Mouse (Mus musculus) cerebral cortex, adult 2 months (tissue): Measurements from ENCODE around the gene Olfr95.

Experiments
- WGBS: fragments of 180-500 bp; shearing (Covaris S2); methylation state at CpG from one replicate; pipeline ENCODE4 v1.1.7; 2018; 5-methylcytosine and 5-hydroxymethylcytosine counted together

Olfr95 gene

GRCm38 (mm10) chr17:37213018-37213417 is at the start of gene Olfr95:
TSS of gene Olfr95 (minus strand) at chr17:37213118.
- 81% methylated on average over 3 of the region's 3 CpGs for WGBS

- WGBS = 33% methylated on average over 1 of the region's 1 CpGs
Measured at GRCm38 (mm10) chr17:37250544-37250943, 37.6 kb upstream of the Olfr95 start.

DNA sequence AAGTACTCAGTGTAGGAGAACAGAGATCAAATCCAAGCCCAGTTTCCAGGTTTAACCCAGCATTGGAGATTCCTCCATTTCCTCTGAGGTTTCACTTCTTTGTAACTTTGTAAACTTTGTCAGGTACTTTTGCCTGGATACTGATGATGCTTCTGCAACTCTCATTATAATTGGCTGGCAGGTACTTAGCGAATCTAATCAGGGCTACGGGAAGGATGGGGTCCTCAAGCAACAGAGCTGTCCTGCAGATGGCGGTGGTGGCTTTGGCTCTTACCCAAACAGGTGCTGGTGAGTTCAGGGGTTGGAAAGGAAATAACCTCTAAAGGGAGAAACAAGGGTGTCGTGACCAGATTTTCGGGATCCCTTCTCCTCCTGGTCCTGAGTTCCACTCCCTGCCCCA is 33.8 kb upstream of the Olfr95 start:
- 25% methylated on average over 5 of the region's 5 CpGs for WGBS

DNA sequence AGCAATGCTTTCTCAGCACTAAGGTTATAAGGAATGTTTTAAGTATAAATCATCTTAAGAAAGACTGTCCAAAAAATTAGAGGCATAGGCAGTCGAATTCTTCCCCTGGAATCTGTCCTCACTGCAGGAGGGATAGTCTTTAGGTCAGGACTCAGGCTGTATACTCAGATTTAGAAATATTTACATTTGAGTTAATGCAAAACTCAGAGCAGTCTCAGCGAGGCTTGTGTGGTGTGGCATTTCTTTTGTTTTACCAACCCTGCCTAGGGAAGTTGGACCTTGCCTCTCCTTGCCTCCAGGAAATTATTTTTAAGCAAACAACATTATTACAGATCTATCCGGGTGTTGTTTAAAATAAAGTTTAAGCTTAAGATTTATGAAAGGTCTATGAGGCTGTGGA is 29.3 kb upstream of the Olfr95 start:
- WGBS = 72% methylated on average over 3 of the region's 3 CpGs

DNA sequence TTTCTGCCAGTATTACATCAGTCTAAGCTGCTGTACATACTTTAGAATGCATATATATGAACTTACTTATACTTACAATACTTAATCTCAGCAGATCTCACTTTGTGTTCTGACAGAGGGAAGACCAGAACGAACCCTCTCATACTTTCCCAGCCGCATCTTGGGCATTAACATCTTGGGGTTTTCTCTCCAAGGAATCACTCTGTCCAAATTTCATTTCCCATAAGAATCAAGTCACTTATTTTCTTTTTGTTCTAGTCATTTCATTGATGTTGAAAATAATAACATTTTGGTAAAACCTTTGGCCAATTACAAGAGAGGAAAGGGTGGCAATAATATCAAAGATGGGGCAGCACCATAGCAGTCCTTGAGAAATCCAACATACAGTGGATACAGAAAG is 24.3 kb upstream of the Olfr95 start, which contains the start of gene Olfr97:
Olfr97 (minus strand) TSS at position 101 of the 400 bp plus-strand sequence.
- 93% methylated on average over 2 of the region's 2 CpGs for WGBS

GRCm38 (mm10) chr17:37221879-37222278 is 9.0 kb upstream of the Olfr95 start:
- 28% methylated on average over 1 of the region's 1 CpGs for WGBS

DNA sequence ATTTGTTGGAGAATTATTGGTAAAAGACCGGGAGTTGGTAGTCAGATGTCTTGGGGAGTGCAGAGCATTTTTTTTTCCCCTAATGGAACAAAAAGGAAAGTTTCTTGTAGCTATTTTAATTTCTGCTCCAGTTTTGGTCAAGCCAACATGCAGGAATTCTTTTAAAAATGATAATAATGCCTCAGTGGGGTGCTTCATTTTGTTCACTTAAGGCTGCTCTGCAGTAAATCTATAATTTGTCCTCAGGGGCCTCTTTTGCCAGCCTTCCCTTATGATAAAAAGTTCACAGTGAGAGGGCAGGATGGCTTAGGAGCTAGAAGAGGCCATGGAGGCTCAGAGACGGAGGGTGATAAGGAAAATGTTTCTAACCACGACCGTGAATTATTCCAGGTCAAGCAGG is 6.9 kb upstream of the Olfr95 start, which contains the start of gene Olfr96:
Olfr96 (plus strand) TSS at position 301 of the 400 bp plus-strand sequence.
- 63% methylated on average over 4 of the region's 4 CpGs for WGBS

- 76% methylated on average over 3 of the region's 3 CpGs for WGBS
Measured at GRCm38 (mm10) chr17:37218486-37218885, 5.6 kb upstream of the Olfr95 start.

DNA sequence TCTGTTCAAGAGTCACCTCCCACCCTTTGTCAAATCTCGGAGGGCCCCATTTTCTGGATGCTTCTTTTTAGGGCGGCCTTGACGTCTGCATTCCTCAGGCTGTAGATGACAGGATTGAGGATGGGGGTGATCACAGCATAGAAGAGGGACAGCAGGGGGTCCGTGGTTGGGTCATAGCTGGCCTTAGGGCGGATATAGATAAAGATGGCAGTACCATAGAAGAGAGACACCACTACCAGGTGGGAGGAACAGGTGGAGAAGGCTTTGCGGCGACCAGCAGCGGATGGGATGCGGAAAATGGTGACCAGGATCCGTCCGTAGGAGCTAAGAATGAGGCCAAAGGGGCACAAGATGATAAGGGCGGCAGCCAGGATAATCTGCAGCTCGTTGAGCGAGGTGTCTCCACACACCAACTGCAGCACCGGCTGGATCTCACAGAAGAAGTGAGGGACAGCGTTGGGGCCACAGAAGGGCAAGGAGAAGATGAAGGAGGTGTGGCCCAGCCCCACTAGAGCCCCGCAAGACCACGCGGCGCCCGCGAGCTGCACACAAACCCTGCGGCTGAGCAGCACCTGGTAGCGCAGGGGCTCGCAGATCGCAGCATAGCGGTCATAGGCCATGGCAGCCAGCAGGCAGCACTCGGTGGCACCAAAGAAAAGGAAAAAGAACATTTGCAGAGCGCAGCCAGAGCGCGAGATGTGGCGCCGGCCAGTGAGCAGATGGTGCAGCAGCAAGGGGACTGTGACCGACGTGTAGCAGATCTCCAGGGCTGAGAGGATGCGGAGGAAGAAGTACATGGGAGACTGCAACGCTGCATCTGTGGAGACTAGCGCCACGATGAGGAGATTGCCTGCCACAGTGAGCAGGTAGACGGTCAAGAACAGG is 1.8 kb downstream of the Olfr95 start:
- 25% methylated on average over 40 of the region's 40 CpGs for WGBS

GRCm38 (mm10) chr17:37203917-37204236 is 9.0 kb downstream of the Olfr95 start:
- 29% methylated on average over 3 of the region's 3 CpGs for WGBS

GRCm38 (mm10) chr17:37203206-37203916 is 9.6 kb downstream of the Olfr95 start:
- WGBS = under 1% methylated on average over 4 of the region's 4 CpGs

- 84% methylated on average over 2 of the region's 2 CpGs for WGBS
Measured at GRCm38 (mm10) chr17:37200894-37201293, 12.0 kb downstream of the Olfr95 start, which contains the start of gene Olfr94. TSS of gene Olfr94 (minus strand) at chr17:37200994.

DNA sequence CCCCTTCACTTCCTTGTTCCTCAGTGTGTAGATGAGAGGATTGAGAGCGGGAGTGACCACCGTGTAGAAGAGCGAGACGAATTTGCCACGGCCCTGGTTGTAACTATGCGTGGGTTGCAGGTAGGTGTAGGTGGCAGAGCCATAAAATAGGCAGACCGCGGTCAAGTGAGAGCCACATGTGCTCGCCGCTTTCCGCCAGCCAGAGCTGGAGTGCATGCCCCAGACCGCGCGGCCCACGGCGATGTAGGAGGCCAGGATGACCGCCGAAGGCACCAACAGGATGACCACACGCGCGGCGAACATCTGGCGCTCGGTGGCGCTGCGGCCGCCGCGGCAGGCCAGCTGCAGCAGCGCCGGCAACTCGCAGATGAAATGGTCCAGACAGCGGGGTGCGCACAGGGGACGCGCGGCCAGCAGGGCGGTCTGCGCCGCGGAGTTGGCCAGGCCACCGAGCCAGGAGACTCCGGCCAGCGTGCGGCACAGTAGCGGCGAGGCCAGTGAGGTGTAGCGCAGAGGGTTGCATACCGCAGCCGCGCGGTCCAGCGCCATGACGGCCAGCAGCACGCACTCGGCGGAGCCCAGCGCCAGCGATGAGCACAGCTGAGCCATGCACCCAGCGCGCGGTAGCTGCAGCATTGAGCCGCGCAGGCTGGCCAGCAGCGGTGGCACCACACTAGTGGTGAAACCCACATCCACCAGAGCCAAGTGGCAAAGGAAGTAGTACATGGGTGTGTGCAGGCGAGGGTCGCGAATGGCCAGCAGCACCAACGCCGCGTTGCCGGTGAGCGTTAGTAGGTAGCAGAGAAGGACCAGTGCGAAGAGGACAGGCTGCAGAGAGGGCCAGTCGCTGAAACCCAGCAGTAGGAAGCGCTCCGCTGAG is 15.8 kb downstream of the Olfr95 start:
- 2% methylated on average over 77 of the region's 77 CpGs for WGBS

- WGBS = 54% methylated on average over 5 of the region's 5 CpGs
Measured at GRCm38 (mm10) chr17:37194782-37195181, 18.1 kb downstream of the Olfr95 start.

- 85% methylated on average over 2 of the region's 2 CpGs for WGBS
Measured at GRCm38 (mm10) chr17:37193656-37194055, 19.3 kb downstream of the Olfr95 start, which contains the start of gene Ubd. TSS of gene Ubd (plus strand) at chr17:37193892.

DNA sequence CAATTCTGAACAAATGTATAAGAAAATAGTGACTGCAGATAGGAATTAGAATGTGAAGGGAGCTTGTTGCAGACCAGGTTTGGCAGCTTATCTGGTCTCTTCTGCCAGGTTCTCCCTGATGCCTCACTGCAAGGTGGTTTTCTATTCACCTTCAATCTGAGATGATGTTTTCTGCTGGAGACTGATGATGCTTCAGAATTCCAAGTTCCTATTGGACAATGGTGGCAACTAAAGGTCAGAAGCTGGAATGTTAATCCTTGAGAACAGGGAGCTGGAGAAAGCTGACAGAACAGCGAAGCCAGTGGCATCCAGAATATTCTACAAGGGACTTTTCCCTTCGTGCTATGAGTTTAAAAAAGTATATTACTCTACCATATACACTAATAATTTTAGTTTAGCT is 22.2 kb downstream of the Olfr95 start:
- 71% methylated on average over 2 of the region's 2 CpGs for WGBS

- 55% methylated on average over 6 of the region's 6 CpGs for WGBS
Measured at GRCm38 (mm10) chr17:37185474-37185873, 27.4 kb downstream of the Olfr95 start.

DNA sequence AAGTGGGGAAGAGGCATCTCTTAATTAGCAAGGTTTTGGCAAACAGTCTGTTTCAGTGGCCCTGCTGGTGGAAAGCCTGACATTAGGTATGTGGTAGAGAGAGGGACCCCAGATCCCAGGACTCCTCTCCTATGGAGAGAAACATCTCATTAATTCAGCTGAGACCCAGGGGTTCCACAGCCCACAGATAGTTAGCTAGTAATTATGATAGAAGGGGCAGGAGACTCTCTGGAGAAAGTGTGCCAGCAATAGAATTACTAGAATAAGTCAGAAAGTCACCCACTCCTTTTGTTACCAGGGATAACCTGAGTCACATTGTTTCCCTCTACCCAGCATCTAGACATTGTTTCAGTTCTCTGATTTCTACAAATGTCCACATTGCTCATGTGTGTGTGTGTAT is 51.5 kb downstream of the Olfr95 start, which contains the start of gene Olfr93:
Olfr93 (minus strand) TSS at position 101 of the 400 bp plus-strand sequence.

